Mouse (Mus musculus): ENCODE results near the gene Six2. TPM values are rescaled to one million over a fixed set of nuclear protein-coding genes. Genes with fewer than 3 reads are reported as not detected.
A peak's percentile ranks its signal among the peaks of the same experiment; 100 is the strongest.

Six2 gene
- total and polyA plus RNA-seq, 2 experiments: not detected

- Histone ChIP-seq H3K4me3 (ENCODE audit: insufficient read depth, low read depth, low read length) (no peak overlapping the region), H3K4me1 (ENCODE audit: control insufficient read depth, insufficient read depth, low read length) (0 out of 2 replicates have a peak, but pooled peaks cover 2% of the 10 kb centered on the region), H3K9ac (ENCODE audit: low read depth, low read length) (no peak overlapping the region), H3K36me3 (ENCODE audit: control insufficient read depth, insufficient read depth, low read length) (no peaks in the 10 kb centered on the region), H3K79me2 (ENCODE audit: control insufficient read depth, insufficient read depth, low read length) (no peaks in the 10 kb centered on the region), H3K27ac (replicated peaks; ENCODE audit: insufficient read depth, low read depth, low read length) (no peak overlapping the region), H3K27me3 (ENCODE audit: control insufficient read depth, insufficient read depth, low read length) (peaks cover 3% of the 10 kb centered on the region; the same call in 1 of the 2 replicates)
- TF ChIP-seq POLR2A (IDR thresholded peaks at IDR 0.05; ENCODE audit: extremely low read depth, insufficient read depth, low read length) (no peak), CTCF (IDR thresholded peaks at IDR 0.05; ENCODE audit: low read depth, low read length) (no peak)
- WGBS: 42% methylated on average over 2 of the region's 2 CpGs
- no peak for DNase-seq (ENCODE audit: extremely low read depth, low read depth, low spot score)
These were observed 23.9 kb downstream of the Six2 start for GRCm38 (mm10) chr17:85664202-85664601.

- peaks cover 3% of the 10 kb centered on the region; the same call in 1 of the 2 replicates for H3K27me3 ChIP-seq (ENCODE audit: control insufficient read depth, insufficient read depth, low read length)
- H3K36me3 ChIP-seq (ENCODE audit: control insufficient read depth, insufficient read depth, low read length): no peaks in the 10 kb centered on the region
- no peak overlapping the region for H3K27ac ChIP-seq (replicated peaks; ENCODE audit: insufficient read depth, low read depth, low read length)
- no peak for TF ChIP-seq CTCF (IDR thresholded peaks at IDR 0.05; ENCODE audit: low read depth, low read length)
- no peak for TF ChIP-seq POLR2A (IDR thresholded peaks at IDR 0.05; ENCODE audit: extremely low read depth, insufficient read depth, low read length)
- H3K4me3 ChIP-seq (ENCODE audit: insufficient read depth, low read depth, low read length): no peak overlapping the region
- 53% methylated on average over 5 of the region's 5 CpGs for WGBS
- no peak overlapping the region for H3K9ac ChIP-seq (ENCODE audit: low read depth, low read length)
- H3K79me2 ChIP-seq (ENCODE audit: control insufficient read depth, insufficient read depth, low read length): no peaks in the 10 kb centered on the region
- 0 out of 2 replicates have a peak, but pooled peaks cover 2% of the 10 kb centered on the region for H3K4me1 ChIP-seq (ENCODE audit: control insufficient read depth, insufficient read depth, low read length)
- no peak for DNase-seq (ENCODE audit: extremely low read depth, low read depth, low spot score)
These were observed 26.6 kb downstream of the Six2 start for GRCm38 (mm10) chr17:85661521-85661920.

- DNase-seq (ENCODE audit: extremely low read depth, low read depth, low spot score): no peak
- WGBS: 73% methylated on average over 1 of the region's 1 CpGs
- H3K79me2 ChIP-seq (ENCODE audit: control insufficient read depth, insufficient read depth, low read length): no peaks in the 10 kb centered on the region
- no peaks in the 10 kb centered on the region for H3K36me3 ChIP-seq (ENCODE audit: control insufficient read depth, insufficient read depth, low read length)
- no peak overlapping the region for H3K4me3 ChIP-seq (ENCODE audit: insufficient read depth, low read depth, low read length)
- H3K9ac ChIP-seq (ENCODE audit: low read depth, low read length): no peak overlapping the region
- peaks cover 3% of the 10 kb centered on the region; the same call in 1 of the 2 replicates for H3K27me3 ChIP-seq (ENCODE audit: control insufficient read depth, insufficient read depth, low read length)
- TF ChIP-seq POLR2A (IDR thresholded peaks at IDR 0.05; ENCODE audit: extremely low read depth, insufficient read depth, low read length) (no peak), CTCF (IDR thresholded peaks at IDR 0.05; ENCODE audit: low read depth, low read length) (no peak)
- no peak overlapping the region for H3K27ac ChIP-seq (replicated peaks; ENCODE audit: insufficient read depth, low read depth, low read length)
- H3K4me1 ChIP-seq (ENCODE audit: control insufficient read depth, insufficient read depth, low read length): 0 out of 2 replicates have a peak, but pooled peaks cover 2% of the 10 kb centered on the region
These were observed 28.1 kb downstream of the Six2 start for GRCm38 (mm10) chr17:85660016-85660415.

- no peak overlapping the region for H3K27ac ChIP-seq (replicated peaks; ENCODE audit: insufficient read depth, low read depth, low read length)
- H3K27me3 ChIP-seq (ENCODE audit: control insufficient read depth, insufficient read depth, low read length): peaks cover 8% of the 10 kb centered on the region; the same call in 1 of the 2 replicates
- H3K4me3 ChIP-seq (ENCODE audit: insufficient read depth, low read depth, low read length): no peak overlapping the region
- H3K79me2 ChIP-seq (ENCODE audit: control insufficient read depth, insufficient read depth, low read length): no peaks in the 10 kb centered on the region
- H3K36me3 ChIP-seq (ENCODE audit: control insufficient read depth, insufficient read depth, low read length): no peaks in the 10 kb centered on the region
- H3K4me1 ChIP-seq (ENCODE audit: control insufficient read depth, insufficient read depth, low read length): no peaks in the 10 kb centered on the region
- 5% methylated on average over 36 of the region's 36 CpGs for WGBS
- DNase-seq (ENCODE audit: extremely low read depth, low read depth, low spot score): no peak
- H3K9ac ChIP-seq (ENCODE audit: low read depth, low read length): no peak overlapping the region
- TF ChIP-seq POLR2A (IDR thresholded peaks at IDR 0.05; ENCODE audit: extremely low read depth, insufficient read depth, low read length) (no peak), CTCF (IDR thresholded peaks at IDR 0.05; ENCODE audit: low read depth, low read length) (0 out of 2 replicates have a peak, but pooled peaks have one; percentile 19)
These were observed 42.1 kb downstream of the Six2 start for GRCm38 (mm10) chr17:85645718-85646665.

- DNase-seq (ENCODE audit: extremely low read depth, low read depth, low spot score): no peak
- H3K79me2 ChIP-seq (ENCODE audit: control insufficient read depth, insufficient read depth, low read length): no peaks in the 10 kb centered on the region
- TF ChIP-seq POLR2A (IDR thresholded peaks at IDR 0.05; ENCODE audit: extremely low read depth, insufficient read depth, low read length): no peak
- TF ChIP-seq CTCF (IDR thresholded peaks at IDR 0.05; ENCODE audit: low read depth, low read length): no peak
- no peaks in the 10 kb centered on the region for H3K4me1 ChIP-seq (ENCODE audit: control insufficient read depth, insufficient read depth, low read length)
- H3K9ac ChIP-seq (ENCODE audit: low read depth, low read length): no peak overlapping the region
- peaks cover 8% of the 10 kb centered on the region; the same call in 1 of the 2 replicates for H3K27me3 ChIP-seq (ENCODE audit: control insufficient read depth, insufficient read depth, low read length)
- H3K27ac ChIP-seq (replicated peaks; ENCODE audit: insufficient read depth, low read depth, low read length): no peak overlapping the region
- WGBS: 23% methylated on average over 9 of the region's 12 CpGs
- no peak overlapping the region for H3K4me3 ChIP-seq (ENCODE audit: insufficient read depth, low read depth, low read length)
- no peaks in the 10 kb centered on the region for H3K36me3 ChIP-seq (ENCODE audit: control insufficient read depth, insufficient read depth, low read length)
These were observed 42.8 kb downstream of the Six2 start for GRCm38 (mm10) chr17:85645312-85645711.

All from liver, adult 2 months (tissue).